Mouse (Mus musculus): ENCODE results near the gene Pam.

- no peak for TF ChIP-seq GATA1 (IDR thresholded peaks at IDR 0.05; ENCODE audit: borderline replicate concordance, low read length)
- no peak for TF ChIP-seq FLI1 (IDR thresholded peaks at IDR 0.05; ENCODE audit: low read length)
Observed at GRCm38 (mm10) chr1:97804520-97804919, 290.9 kb downstream of the Pam start.

Data from megakaryocyte, embryonic 14.5 days (primary cell).